Mouse (Mus musculus) hindbrain, embryonic 10.5 days (tissue): Measurements from ENCODE around the gene Ms4a18. TPM values are rescaled to one million over a fixed set of nuclear protein-coding genes. Genes with fewer than 3 reads are reported as not detected.

ENCODE experiments used
- DNase-seq: peaks from one replicate; pipeline ENCODE4 v3.0.0-alpha.2; 2017; ENCODE audit warnings: low spot score
- H3K27ac ChIP-seq: fragments of 300-500 bp; sonication (generic); 2 replicates; pipeline ENCODE4 v1.5.1; 2016; ENCODE audit warnings: mild to moderate bottlenecking, moderate library complexity
- H3K27me3 ChIP-seq: fragments of 300-500 bp; sonication (generic); 2 replicates; pipeline ENCODE4 v1.6.1; 2016; ENCODE audit warnings: mild to moderate bottlenecking; ENCODE audit not compliant: poor library complexity, insufficient read depth, severe bottlenecking
- H3K36me3 ChIP-seq: fragments of 300-500 bp; sonication (generic); 2 replicates; pipeline ENCODE4 v1.6.1; 2016; ENCODE audit warnings: mild to moderate bottlenecking, moderate library complexity
- H3K4me1 ChIP-seq: fragments of 300-500 bp; sonication (generic); replicated peaks from 2 replicates; pipeline ENCODE4 v1.6.1; 2016; ENCODE audit warnings: mild to moderate bottlenecking
- H3K4me3 ChIP-seq: fragments of 300-500 bp; sonication (generic); 2 replicates; pipeline ENCODE4 v1.5.1; 2016; ENCODE audit warnings: mild to moderate bottlenecking, moderate library complexity
- H3K9me3 ChIP-seq: fragments of 300-500 bp; sonication (generic); 2 replicates; pipeline ENCODE4 v1.6.1; 2016; ENCODE audit warnings: mild to moderate bottlenecking, moderate library complexity
- WGBS: fragments of 180-500 bp; shearing (Covaris S2); methylation state at CpG from one replicate; pipeline ENCODE4 v1.1.7; 2016; 5-methylcytosine and 5-hydroxymethylcytosine counted together
- polyA plus RNA-seq: library from polyadenylated mRNA; unstranded; fragments of >200 nt; fragmentation: Nextera tagmentation; extraction: Ambion mirVana; gene quantifications from 2 replicates; pipeline ENCODE4 v1.2.1, GENCODE M21; 2016

The Ms4a18 gene
- polyA plus RNA-seq, 1 experiment from 2014 or later = not detected

DNA sequence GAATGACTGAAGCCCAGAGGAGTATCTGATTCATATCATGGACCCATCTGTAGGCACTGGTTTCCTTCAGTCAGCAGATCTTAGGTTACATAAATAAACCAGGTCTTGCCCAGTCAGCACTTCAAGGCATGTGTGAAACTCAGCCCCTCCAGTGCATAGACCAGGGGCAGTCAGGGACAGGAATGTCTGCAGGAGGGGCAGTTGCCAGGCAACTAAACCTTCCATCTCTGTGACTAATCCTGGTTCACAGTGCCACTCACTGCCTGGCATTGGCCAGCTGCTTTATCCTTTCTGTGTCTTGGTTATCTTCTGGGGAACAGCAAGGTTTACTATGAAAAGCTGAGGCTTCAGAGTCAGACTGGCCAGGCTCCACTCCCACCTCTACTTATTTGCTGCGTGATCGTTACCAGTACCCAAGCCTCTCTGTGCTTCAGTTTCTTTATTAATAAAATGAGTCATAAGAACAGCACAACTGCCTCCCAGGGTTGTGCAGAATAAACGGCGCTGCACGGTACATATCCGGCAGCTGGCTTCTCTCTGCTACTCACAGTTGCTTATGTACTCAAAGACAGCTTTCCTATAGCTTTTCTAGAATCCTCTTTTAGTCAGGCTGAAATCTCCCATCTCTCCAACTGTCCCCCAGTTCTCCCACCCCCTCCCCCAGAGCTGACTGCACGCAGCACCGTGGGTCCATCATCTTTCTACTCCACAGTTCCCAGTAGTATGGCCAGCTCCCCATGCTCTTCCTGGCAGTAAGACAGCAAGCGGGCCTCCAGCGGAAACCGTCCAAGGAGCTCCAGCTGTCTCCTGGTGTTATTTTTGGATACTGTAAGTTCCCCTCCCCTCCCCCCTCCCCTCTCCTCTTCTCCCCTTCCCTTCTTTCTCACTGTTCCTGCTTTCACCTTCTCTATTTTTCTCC lies 65.6 kb downstream of the Ms4a18 start:
- H3K27me3 ChIP-seq = no peaks in the 10 kb centered on the region
- H3K4me3 ChIP-seq = no peak overlapping the region
- WGBS = 69% methylated on average over 11 of the region's 11 CpGs
- 0 out of 2 replicates have a peak overlapping the region, but pooled peaks have one; percentile 36 for H3K27ac ChIP-seq
- peaks cover 32% of the 10 kb centered on the region for H3K4me1 ChIP-seq
- DNase-seq = peak; percentile 21
- no peaks in the 10 kb centered on the region for H3K9me3 ChIP-seq
- H3K36me3 ChIP-seq = no peaks in the 10 kb centered on the region; the same call in 1 of the 2 replicates

DNA sequence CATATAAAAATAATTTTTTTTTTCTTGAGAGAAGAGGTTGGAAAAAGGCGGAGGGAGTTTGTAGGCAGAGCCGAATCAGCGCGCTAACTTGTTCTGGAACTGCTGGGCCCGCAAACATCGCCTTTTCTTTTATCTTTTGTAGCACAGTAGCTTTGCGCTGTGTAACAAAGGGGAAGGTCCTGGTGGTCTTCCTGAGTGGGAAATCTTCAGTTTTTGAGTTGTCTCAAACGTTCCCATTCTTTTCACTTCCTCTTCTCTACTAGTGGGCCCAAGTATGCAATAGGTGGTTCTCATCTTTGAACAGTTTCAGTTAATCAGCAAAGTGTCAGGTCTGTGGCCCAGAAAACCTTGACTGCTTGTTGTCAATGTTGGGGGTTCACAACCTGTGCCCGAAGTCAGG lies 68.3 kb downstream of the Ms4a18 start:
- 41% methylated on average over 9 of the region's 9 CpGs for WGBS
- no peaks in the 10 kb centered on the region for H3K9me3 ChIP-seq
- peaks cover 25% of the 10 kb centered on the region for H3K36me3 ChIP-seq
- H3K4me1 ChIP-seq = peaks cover 44% of the 10 kb centered on the region
- peak overlapping the region; percentile 98 for H3K4me3 ChIP-seq
- no peaks in the 10 kb centered on the region for H3K27me3 ChIP-seq
- peak overlapping the region; percentile 82 for H3K27ac ChIP-seq
- no peak for DNase-seq

DNA sequence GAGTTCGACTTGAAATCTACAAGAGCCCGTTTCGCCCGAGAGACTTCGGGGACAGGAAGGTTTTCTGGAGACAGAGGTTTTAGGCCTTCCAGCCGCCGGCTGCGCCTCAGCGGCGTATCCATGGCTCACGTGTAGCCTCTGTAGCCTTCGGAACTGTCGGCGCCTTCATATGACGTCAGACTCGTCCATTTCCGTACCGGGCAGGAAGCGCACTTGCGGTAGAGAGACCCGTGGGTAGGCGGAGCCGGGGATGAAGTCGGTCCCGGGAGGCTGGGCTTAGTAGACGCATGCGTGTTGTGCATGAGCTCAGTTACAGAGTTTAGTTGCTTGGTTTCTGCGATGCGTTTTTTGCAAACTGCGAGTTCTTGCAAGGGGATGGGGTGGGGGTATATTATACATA lies 68.7 kb downstream of the Ms4a18 start, which contains the start of gene Ccdc86:
Gene Ccdc86 (minus strand): TSS at position 155 of the 400 bp plus-strand sequence.
- Histone ChIP-seq H3K9me3 (no peaks in the 10 kb centered on the region), H3K4me3 (peak within 1 kb of the TSS; percentile 98), H3K27me3 (no peaks in the 10 kb centered on the region), H3K36me3 (peaks cover 29% of the 10 kb centered on the region), H3K4me1 (peaks cover 44% of the 10 kb centered on the region), H3K27ac (peak within 1 kb of the TSS; percentile 82)
- under 1% methylated on average over 30 of the region's 30 CpGs for WGBS
- DNase-seq = peak; percentile 98

DNA sequence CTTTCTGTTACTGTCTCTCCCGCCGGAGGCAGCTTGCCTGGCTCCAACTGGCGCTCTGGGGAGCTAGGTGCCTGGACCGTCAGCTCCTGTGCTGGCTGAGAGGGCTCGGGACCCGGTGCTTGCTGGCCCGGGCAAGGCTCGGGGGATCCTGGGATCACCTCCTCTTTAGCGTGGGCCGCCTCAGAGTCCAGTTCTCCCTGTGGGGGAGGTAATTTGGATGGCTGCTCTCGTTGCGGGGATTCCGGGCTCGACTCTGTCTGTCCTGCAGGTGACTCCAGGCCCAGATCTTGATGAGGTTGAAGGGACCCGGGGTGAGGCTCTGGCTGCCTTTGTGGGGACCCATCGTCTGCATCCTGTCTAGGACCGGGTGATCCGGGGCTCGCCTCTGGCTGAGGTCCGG lies 69.4 kb downstream of the Ms4a18 start:
- peaks cover 36% of the 10 kb centered on the region for H3K36me3 ChIP-seq
- H3K27me3 ChIP-seq = no peaks in the 10 kb centered on the region
- H3K4me3 ChIP-seq = peak overlapping the region; percentile 98
- H3K9me3 ChIP-seq = no peaks in the 10 kb centered on the region
- peak overlapping the region; percentile 82 for H3K27ac ChIP-seq
- peaks cover 44% of the 10 kb centered on the region for H3K4me1 ChIP-seq
- no peak for DNase-seq
- WGBS = under 1% methylated on average over 20 of the region's 20 CpGs

DNA sequence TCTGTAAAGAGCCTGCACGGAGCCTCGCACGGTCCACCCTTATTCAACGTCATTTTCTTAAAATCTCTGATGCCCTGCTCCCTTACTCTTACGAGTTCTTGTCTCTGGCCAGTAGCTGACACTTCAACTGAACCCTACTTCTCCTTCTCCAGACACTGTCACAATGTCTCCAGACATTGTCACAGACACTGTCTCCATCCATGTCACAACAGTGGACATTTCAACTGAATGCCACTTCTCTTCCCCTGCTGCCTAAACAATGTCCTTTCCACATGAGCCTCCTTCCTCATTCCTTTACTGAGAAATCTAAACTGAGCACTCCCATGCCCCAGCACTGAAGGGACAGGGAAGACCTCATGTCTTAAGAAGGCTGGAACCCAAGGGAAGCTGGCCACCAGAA lies 70.6 kb downstream of the Ms4a18 start:
- Histone ChIP-seq H3K4me1 (peaks cover 39% of the 10 kb centered on the region), H3K27ac (no peak overlapping the region), H3K27me3 (no peaks in the 10 kb centered on the region), H3K9me3 (no peaks in the 10 kb centered on the region), H3K4me3 (peak overlapping the region; percentile 98), H3K36me3 (peaks cover 48% of the 10 kb centered on the region)
- WGBS = 90% methylated on average over 5 of the region's 5 CpGs
- no peak for DNase-seq

Other genes starting within 250 kb of the Ms4a18 start
- not detected in 2 replicates for gene Cd6, start 188.0 kb downstream of the Ms4a18 start, polyA plus RNA-seq
- 0.50 and 0.93 TPM in 2 replicates for gene Slc15a3, start 178.3 kb downstream of the Ms4a18 start, polyA plus RNA-seq
- gene Tmem132a, start 148.1 kb downstream of the Ms4a18 start, polyA plus RNA-seq = 119 and 135 TPM in 2 replicates
- gene Tmem109, start 136.0 kb downstream of the Ms4a18 start, polyA plus RNA-seq = 50.8 and 57.3 TPM in 2 replicates
- gene Prpf19, start 122.8 kb downstream of the Ms4a18 start, polyA plus RNA-seq = 35.9 and 43.5 TPM in 2 replicates
- gene Zp1, start 97.4 kb downstream of the Ms4a18 start, polyA plus RNA-seq = 0.08 TPM in 1 of 2 replicates, not detected in the other
- gene Ptgdr2, start 80.9 kb downstream of the Ms4a18 start, polyA plus RNA-seq = not detected in 2 replicates
- gene Ccdc86, start 68.8 kb downstream of the Ms4a18 start, polyA plus RNA-seq = 31.7 and 38.5 TPM in 2 replicates
- not detected in 2 replicates for gene Ms4a10, start 43.4 kb downstream of the Ms4a18 start, polyA plus RNA-seq
- gene Ms4a15, start 24.8 kb downstream of the Ms4a18 start, polyA plus RNA-seq = not detected in 2 replicates
- gene Ms4a8a, start 63.1 kb upstream of the Ms4a18 start, polyA plus RNA-seq = not detected in 2 replicates
- gene 1700017D01Rik, start 112.8 kb upstream of the Ms4a18 start, polyA plus RNA-seq = not detected in 2 replicates
- gene 1700025F22Rik, start 147.3 kb upstream of the Ms4a18 start, polyA plus RNA-seq = not detected in 2 replicates
- gene Ms4a13, start 178.7 kb upstream of the Ms4a18 start, polyA plus RNA-seq = not detected in 2 replicates
- not detected in 2 replicates for gene Ms4a12, start 214.4 kb upstream of the Ms4a18 start, polyA plus RNA-seq
- not detected in 2 replicates for gene Ms4a1, start 248.2 kb upstream of the Ms4a18 start, polyA plus RNA-seq